Mouse (Mus musculus) lung, adult 2 months (tissue): Measurements from ENCODE around the gene Fzd7.

Experiments used
- CTCF ChIP-seq: fragments of 200-500 bp; IDR thresholded peaks from 2 replicates; pipeline ENCODE4 v1.5.1; 2011; ENCODE audit warnings: mild to moderate bottlenecking, low read length, control low read depth; ENCODE audit not compliant: insufficient read depth
- POLR2A ChIP-seq: fragments of 200-500 bp; IDR thresholded peaks from 2 replicates; pipeline ENCODE4 v1.6.1; 2011; ENCODE audit warnings: low read depth, mild to moderate bottlenecking, control low read depth, low read length, borderline replicate concordance; ENCODE audit errors: extremely low read depth

- TF ChIP-seq POLR2A (no peak), CTCF (no peak)
Observed at GRCm38 (mm10) chr1:59492432-59492831, 10.2 kb downstream of the Fzd7 start.
